Mouse (Mus musculus) kidney, adult 2 months (tissue): Measurements from ENCODE around the gene Spin1.

Experiments
- CTCF ChIP-seq: fragments of 200-500 bp; conservative IDR thresholded peaks from 2 replicates; pipeline ENCODE4 v1.5.1; 2011; ENCODE audit warnings: low read depth, mild to moderate bottlenecking, control low read depth, low read length, moderate library complexity, mixed read lengths; ENCODE audit not compliant: insufficient read depth, insufficient read length
- POLR2A ChIP-seq: fragments of 200-500 bp; IDR thresholded peaks from one replicate; pipeline ENCODE4 v1.6.1; 2011; ENCODE audit warnings: low read depth, low read length, control low read depth

GRCm38 (mm10) chr13:51085941-51086340, 14.7 kb upstream of the Spin1 start:
- TF ChIP-seq CTCF (no peak), POLR2A (no peak)
